Mouse (Mus musculus) left cerebral cortex, adult 11 months (tissue): Measurements from ENCODE around the gene Ptdss2.

Experiments
- DNase-seq: peaks from one replicate; pipeline ENCODE4 v3.0.0; 2022; ENCODE audit warnings: low spot score

Ptdss2 gene

GRCm38 (mm10) chr7:141122689-141123516 is 721 bp downstream of the Ptdss2 start:
- peak; percentile 85 for DNase-seq

- no peak for DNase-seq
These were observed 1.3 kb downstream of the Ptdss2 start for GRCm38 (mm10) chr7:141123517-141123856.

- DNase-seq, result peak; percentile 80
These were observed 9.0 kb downstream of the Ptdss2 start for GRCm38 (mm10) chr7:141131024-141131820.

GRCm38 (mm10) chr7:141131904-141132755 is 9.9 kb downstream of the Ptdss2 start:
- no peak for DNase-seq

GRCm38 (mm10) chr7:141141326-141141725 is 19.1 kb downstream of the Ptdss2 start:
- DNase-seq, result no peak

GRCm38 (mm10) chr7:141143112-141143511 is 20.9 kb downstream of the Ptdss2 start:
- no peak for DNase-seq

- no peak for DNase-seq
These were observed 21.7 kb downstream of the Ptdss2 start for GRCm38 (mm10) chr7:141143861-141144260.

- DNase-seq, result no peak
These were observed 22.5 kb downstream of the Ptdss2 start for GRCm38 (mm10) chr7:141144650-141145049.

- no peak for DNase-seq
These were observed 23.2 kb downstream of the Ptdss2 start for GRCm38 (mm10) chr7:141145403-141145802.

- no peak for DNase-seq
These were observed 23.9 kb downstream of the Ptdss2 start for GRCm38 (mm10) chr7:141146043-141146595.

GRCm38 (mm10) chr7:141147044-141147443 is 24.9 kb downstream of the Ptdss2 start:
- DNase-seq, result no peak

GRCm38 (mm10) chr7:141148639-141149038 is 26.5 kb downstream of the Ptdss2 start:
- no peak for DNase-seq

- DNase-seq, result no peak
These were observed 33.2 kb downstream of the Ptdss2 start for GRCm38 (mm10) chr7:141155362-141155761.

GRCm38 (mm10) chr7:141164397-141164796 is 42.2 kb downstream of the Ptdss2 start:
- DNase-seq, result no peak

GRCm38 (mm10) chr7:141164850-141165249 is 42.7 kb downstream of the Ptdss2 start:
- DNase-seq, result no peak

- no peak for DNase-seq
These were observed 45.8 kb downstream of the Ptdss2 start for GRCm38 (mm10) chr7:141167901-141168517.

- DNase-seq, result no peak
These were observed 46.4 kb downstream of the Ptdss2 start for GRCm38 (mm10) chr7:141168518-141168953.

- DNase-seq, result no peak
These were observed 47.1 kb downstream of the Ptdss2 start for GRCm38 (mm10) chr7:141169300-141169699.

GRCm38 (mm10) chr7:141169866-141170265 is 47.7 kb downstream of the Ptdss2 start:
- no peak for DNase-seq

- peak; percentile 91 for DNase-seq
These were observed 50.2 kb downstream of the Ptdss2 start, which contains the start of gene Rnh1 for GRCm38 (mm10) chr7:141172116-141173006. TSS of gene Rnh1 (minus strand) at chr7:141172857.
